Mouse (Mus musculus): ENCODE results near the gene Oog3.

Oog3 gene

GRCm38 (mm10) chr4:144162563-144162962, at the start of gene Oog3:
Gene Oog3, minus strand, starts transcription at chr4:144162663.
- no peak for DNase-seq

- no peak for DNase-seq
Measured at GRCm38 (mm10) chr4:144190419-144190818, 28.0 kb upstream of the Oog3 start, which contains the start of gene Oog2. Gene Oog2, plus strand, starts transcription at chr4:144190719.

Measured in retina, postnatal 1 day (tissue).